ENCODE assay signal across 8 mouse cellular contexts in the genomic region with DNA sequence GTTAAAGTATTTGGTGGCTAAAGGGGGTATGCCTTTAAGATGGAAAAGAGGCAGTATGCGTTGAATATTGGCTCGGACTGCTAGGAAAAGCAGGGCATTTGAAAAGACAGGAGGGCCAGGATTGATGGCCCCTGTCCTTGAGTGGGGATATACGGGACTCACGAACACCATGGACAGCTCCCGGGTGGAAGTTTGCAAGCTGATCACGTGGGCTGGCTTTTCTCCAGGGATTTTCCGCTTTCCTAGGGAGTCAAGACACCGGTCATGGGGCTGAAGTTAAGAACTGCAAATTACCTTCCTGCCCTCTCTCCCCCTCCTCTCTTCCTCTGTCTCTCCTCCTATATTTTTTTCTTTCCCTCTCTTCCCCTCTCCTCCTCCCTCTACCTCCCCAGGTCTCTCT. TPM values are rescaled to one million over a fixed set of nuclear protein-coding genes. Genes with fewer than 3 reads are reported as not detected.
DNase-seq lines count a peak whose midpoint lies in the region; ATAC-seq and TF ChIP-seq lines count a peak whose summit lies in the region.

No protein-coding gene starts in this region.

- DNase-seq in kidney, adult 2 months = peak; percentile 90
- peak; percentile 99 for DNase-seq in adipocyte (ENCODE audit: low spot score)
- DNase-seq in embryonic facial prominence, embryonic 14.5 days (ENCODE audit: low spot score) = peak; percentile 93
- DNase-seq in kidney, postnatal 4 days = peak; percentile 93 to 94
- no peak for DNase-seq in thymus, adult 2 months
- DNase-seq in left cerebral cortex, adult 8-10 months (ENCODE audit: low spot score in 2 of 2) = no peak

- H3K4me3 ChIP-seq in kidney, adult 2 months (ENCODE audit: insufficient read depth, low read depth, low read length) = no peak overlapping the region
- H3K4me3 ChIP-seq in kidney, embryonic 16.5 days (ENCODE audit: low read length) = no peak overlapping the region
- no peak overlapping the region for H3K4me3 ChIP-seq in embryonic facial prominence, embryonic 14.5 days (ENCODE audit: low read depth, low read length)
- H3K4me3 ChIP-seq in stomach, embryonic 14.5 days (ENCODE audit: low read depth, low read length) = no peak overlapping the region
- no peak overlapping the region for H3K4me3 ChIP-seq in thymus, adult 2 months (ENCODE audit: control insufficient read depth, insufficient read depth, low read length)

- H3K9me3 ChIP-seq in kidney, embryonic 16.5 days (ENCODE audit: low read length) = no peaks in the 10 kb centered on the region
- 0 out of 2 replicates have a peak, but pooled peaks cover 4% of the 10 kb centered on the region for H3K9me3 ChIP-seq in embryonic facial prominence, embryonic 14.5 days (ENCODE audit: control insufficient read depth, low read length)
- H3K9me3 ChIP-seq in stomach, embryonic 14.5 days (ENCODE audit: control insufficient read depth, low read depth, low read length) = no peaks in the 10 kb centered on the region

- no peaks in the 10 kb centered on the region for H3K27me3 ChIP-seq in kidney, adult 2 months (replicated peaks; ENCODE audit: control insufficient read depth, insufficient read depth, low read length)
- no peaks in the 10 kb centered on the region for H3K27me3 ChIP-seq in kidney, embryonic 16.5 days (ENCODE audit: insufficient read depth, low read length)
- H3K27me3 ChIP-seq in embryonic facial prominence, embryonic 14.5 days (replicated peaks; ENCODE audit: control insufficient read depth, insufficient read depth, low read length) = no peaks in the 10 kb centered on the region
- H3K27me3 ChIP-seq in stomach, embryonic 14.5 days (ENCODE audit: control insufficient read depth, insufficient read depth, low read length) = no peaks in the 10 kb centered on the region
- H3K27me3 ChIP-seq in thymus, adult 2 months (ENCODE audit: control insufficient read depth, insufficient read depth, low read length) = no peaks in the 10 kb centered on the region

- no peaks in the 10 kb centered on the region for H3K36me3 ChIP-seq in kidney, adult 2 months (ENCODE audit: control insufficient read depth, insufficient read depth, low read length)
- H3K36me3 ChIP-seq in kidney, embryonic 16.5 days (ENCODE audit: insufficient read depth, low read length) = no peaks in the 10 kb centered on the region
- H3K36me3 ChIP-seq in embryonic facial prominence, embryonic 14.5 days (ENCODE audit: control insufficient read depth, insufficient read depth, low read length) = no peaks in the 10 kb centered on the region
- no peaks in the 10 kb centered on the region for H3K36me3 ChIP-seq in stomach, embryonic 14.5 days (ENCODE audit: control insufficient read depth, insufficient read depth, low read length)
- H3K36me3 ChIP-seq in thymus, adult 2 months (ENCODE audit: control insufficient read depth, insufficient read depth, low read length) = no peaks in the 10 kb centered on the region

- no peak overlapping the region for H3K4me2 ChIP-seq in kidney, embryonic 16.5 days (replicated peaks; ENCODE audit: low read depth, low read length)
- no peak overlapping the region for H3K4me2 ChIP-seq in embryonic facial prominence, embryonic 14.5 days (ENCODE audit: low read depth, low read length)
- H3K4me2 ChIP-seq in stomach, embryonic 14.5 days (replicated peaks; ENCODE audit: low read depth, low read length) = no peak overlapping the region

- TF ChIP-seq CTCF in kidney, adult 2 months (conservative IDR thresholded peaks at IDR 0.05; ENCODE audit: insufficient read depth, insufficient read length, low read depth, low read length) = no peak
- TF ChIP-seq CTCF in thymus, adult 2 months (IDR thresholded peaks at IDR 0.05; ENCODE audit: borderline replicate concordance, control insufficient read depth, extremely low read depth, insufficient read depth, low read length, poor library complexity) = no peak

- no peaks in the 10 kb centered on the region for H3K4me1 ChIP-seq in kidney, adult 2 months (ENCODE audit: control insufficient read depth, insufficient read depth, low read length)
- no peaks in the 10 kb centered on the region for H3K4me1 ChIP-seq in kidney, embryonic 16.5 days (ENCODE audit: insufficient read depth, low read length)
- H3K4me1 ChIP-seq in embryonic facial prominence, embryonic 14.5 days (ENCODE audit: control insufficient read depth, insufficient read depth, low read length) = no peaks in the 10 kb centered on the region
- no peaks in the 10 kb centered on the region for H3K4me1 ChIP-seq in stomach, embryonic 14.5 days (ENCODE audit: control insufficient read depth, insufficient read depth, low read length)
- no peaks in the 10 kb centered on the region for H3K4me1 ChIP-seq in thymus, adult 2 months (replicated peaks; ENCODE audit: control insufficient read depth, insufficient read depth, low read length)

- no peak for TF ChIP-seq POLR2A in kidney, adult 2 months (IDR thresholded peaks at IDR 0.05; ENCODE audit: low read depth, low read length)
- no peak for TF ChIP-seq POLR2A in thymus, adult 2 months (IDR thresholded peaks at IDR 0.05; ENCODE audit: control insufficient read depth, extremely low read depth, insufficient read depth, low read length, poor library complexity)

- no peak overlapping the region for H3K27ac ChIP-seq in kidney, adult 2 months (ENCODE audit: insufficient read depth, low read depth, low read length)
- H3K27ac ChIP-seq in kidney, embryonic 16.5 days (ENCODE audit: low read length) = no peak overlapping the region
- no peak overlapping the region for H3K27ac ChIP-seq in embryonic facial prominence, embryonic 14.5 days (replicated peaks; ENCODE audit: low read depth, low read length)
- H3K27ac ChIP-seq in stomach, embryonic 14.5 days (ENCODE audit: low read length) = no peak overlapping the region
- no peak overlapping the region for H3K27ac ChIP-seq in thymus, adult 2 months (ENCODE audit: control insufficient read depth, insufficient read depth, low read length)

- H3K9ac ChIP-seq in kidney, embryonic 16.5 days (replicated peaks; ENCODE audit: low read length) = no peak overlapping the region
- no peak overlapping the region for H3K9ac ChIP-seq in embryonic facial prominence, embryonic 14.5 days (ENCODE audit: low read depth, low read length)
- H3K9ac ChIP-seq in stomach, embryonic 14.5 days (replicated peaks; ENCODE audit: low read depth, low read length) = no peak overlapping the region

- ATAC-seq in kidney, embryonic 16.5 days (ENCODE audit: low FRiP score, low TSS enrichment) = no peak
- no peak for ATAC-seq in embryonic facial prominence, embryonic 14.5 days (ENCODE audit: low read depth)
- peak; percentile 23; the same call in 1 of the 2 replicates for ATAC-seq in stomach, embryonic 14.5 days (ENCODE audit: insufficient number of reproducible peaks, insufficient read depth, low FRiP score, low read depth)

- 4% methylated on average over 8 of the region's 8 CpGs for WGBS in kidney, adult 2 months
- WGBS in kidney, embryonic 16.5 days = 4% methylated on average over 8 of the region's 8 CpGs
- WGBS in embryonic facial prominence, embryonic 14.5 days = 10% methylated on average over 8 of the region's 8 CpGs
- 6% methylated on average over 8 of the region's 8 CpGs for WGBS in stomach, embryonic 14.5 days
- WGBS in thymus, adult 2 months = 26% methylated on average over 8 of the region's 8 CpGs

RNA-seq across cellular contexts. Expression of gene Galnt9, which starts 14.2 kb away (rescaled TPM):
- polyA plus RNA-seq in kidney, adult 2 months (2012; rRNA removed) = 0.50 and 0.61 TPM in 2 replicates
- 0.44 and 0.69 TPM in 2 replicates for polyA plus RNA-seq in kidney, embryonic 16.5 days (2015; fragmentation: Nextera tagmentation; extraction: Ambion mirVana)
- 1.6 and 2.5 TPM in 2 replicates for polyA plus RNA-seq in embryonic facial prominence, embryonic 14.5 days (2014; fragmentation: Nextera tagmentation; extraction: Ambion mirVana)
- 0.86 and 1.2 TPM in 2 replicates for polyA plus RNA-seq in stomach, embryonic 14.5 days (2014; fragmentation: Nextera tagmentation; extraction: Ambion mirVana)
- 0.87 and 1.3 TPM in 2 replicates for polyA plus RNA-seq in thymus, adult 2 months (2012; rRNA removed)
- total RNA-seq in left cerebral cortex, adult 8-10 months (2022) = 10 to 100 TPM; 61.9 to 87.7 (median 73.3) TPM

Comparison
In these comparisons a context has a peak if more than half of its experiments do, and no peak if none do; other contexts are left out.
1. DNase-seq: peak in kidney, adult 2 months (single experiment), adipocyte (single experiment), embryonic facial prominence, embryonic 14.5 days (single experiment) and kidney, postnatal 4 days (2 of 2); none in thymus, adult 2 months (single experiment) and left cerebral cortex, adult 8-10 months (0 of 2).